Mouse (Mus musculus): Measurements from ENCODE around the gene Gm20388. TPM values are rescaled to one million over a fixed set of nuclear protein-coding genes. Genes with fewer than 3 reads are reported as not detected.

The Gm20388 gene
- total RNA-seq, 2 experiments from 2014 or later = 2.4 to 2.6 TPM

- intact Hi-C loops (cut with DNase I) = no loop called here
- TF ChIP-seq CTCF (IDR thresholded peaks at IDR 0.05) = no peak
- H3K4me3 ChIP-seq = no peak overlapping the region
- no peak overlapping the region for H3K27ac ChIP-seq
- DNase-seq (ENCODE audit: extremely low spot score in 1 of 2, low spot score in 2 of 2) = no peak
Measured at GRCm38 (mm10) chr8:122648192-122648970, 2737.7 kb downstream of the Gm20388 start.

GRCm38 (mm10) chr8:122651326-122651921 lies 2740.8 kb downstream of the Gm20388 start:
- no peak overlapping the region for H3K27ac ChIP-seq
- TF ChIP-seq CTCF (IDR thresholded peaks at IDR 0.05) = no peak
- H3K4me3 ChIP-seq = no peak overlapping the region
- no peak for DNase-seq (ENCODE audit: extremely low spot score in 1 of 2, low spot score in 2 of 2)
- intact Hi-C loops (cut with DNase I) = no loop called here

- H3K27ac ChIP-seq = no peak overlapping the region
- no peak for DNase-seq (ENCODE audit: extremely low spot score in 1 of 2, low spot score in 2 of 2)
- intact Hi-C loops (cut with DNase I) = no loop called here
- H3K4me3 ChIP-seq = no peak overlapping the region
- TF ChIP-seq CTCF (IDR thresholded peaks at IDR 0.05) = no peak
Measured at GRCm38 (mm10) chr8:122652643-122653042, 2742.0 kb downstream of the Gm20388 start.

GRCm38 (mm10) chr8:122654768-122655167 lies 2744.1 kb downstream of the Gm20388 start:
- intact Hi-C loops (cut with DNase I) = no loop called here
- no peak for TF ChIP-seq CTCF (IDR thresholded peaks at IDR 0.05)
- DNase-seq (ENCODE audit: extremely low spot score in 1 of 2, low spot score in 2 of 2) = no peak
- Histone ChIP-seq H3K27ac (no peak overlapping the region), H3K4me3 (no peak overlapping the region)

- intact Hi-C loops (cut with DNase I) = no loop called here
- no peak for DNase-seq (ENCODE audit: extremely low spot score in 1 of 2, low spot score in 2 of 2)
- TF ChIP-seq CTCF (IDR thresholded peaks at IDR 0.05) = no peak
- no peak overlapping the region for H3K27ac ChIP-seq
- H3K4me3 ChIP-seq = no peak overlapping the region
Measured at GRCm38 (mm10) chr8:122656056-122656999, 2745.7 kb downstream of the Gm20388 start.

- intact Hi-C loops (cut with DNase I) = no loop called here
- no peak for TF ChIP-seq CTCF (IDR thresholded peaks at IDR 0.05)
- no peak for DNase-seq (ENCODE audit: extremely low spot score in 1 of 2, low spot score in 2 of 2)
- Histone ChIP-seq H3K4me3 (no peak overlapping the region), H3K27ac (no peak overlapping the region)
Measured at GRCm38 (mm10) chr8:122658149-122658806, 2747.6 kb downstream of the Gm20388 start.

DNA sequence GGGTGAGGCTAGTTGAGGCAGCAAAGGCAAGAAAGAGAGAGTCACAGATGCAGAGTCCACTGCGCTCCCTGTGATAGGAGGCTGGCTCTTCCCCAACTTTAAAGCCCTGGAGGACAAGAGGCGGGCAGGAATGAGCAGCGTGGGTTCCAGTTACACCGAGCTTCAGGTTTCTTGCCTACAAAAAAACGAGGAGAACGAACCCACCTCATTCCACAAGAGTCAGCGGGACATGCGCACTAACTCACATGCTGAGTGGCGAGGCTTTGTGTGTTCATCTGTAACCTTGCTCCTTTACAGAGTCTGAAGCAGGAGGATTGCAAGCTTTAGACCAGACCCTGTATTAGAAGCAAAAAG lies 2748.1 kb downstream of the Gm20388 start:
- no peak overlapping the region for H3K27ac ChIP-seq
- TF ChIP-seq CTCF (IDR thresholded peaks at IDR 0.05) = no peak
- no peak overlapping the region for H3K4me3 ChIP-seq
- intact Hi-C loops (cut with DNase I) = no loop called here
- no peak for DNase-seq (ENCODE audit: extremely low spot score in 1 of 2, low spot score in 2 of 2)

DNA sequence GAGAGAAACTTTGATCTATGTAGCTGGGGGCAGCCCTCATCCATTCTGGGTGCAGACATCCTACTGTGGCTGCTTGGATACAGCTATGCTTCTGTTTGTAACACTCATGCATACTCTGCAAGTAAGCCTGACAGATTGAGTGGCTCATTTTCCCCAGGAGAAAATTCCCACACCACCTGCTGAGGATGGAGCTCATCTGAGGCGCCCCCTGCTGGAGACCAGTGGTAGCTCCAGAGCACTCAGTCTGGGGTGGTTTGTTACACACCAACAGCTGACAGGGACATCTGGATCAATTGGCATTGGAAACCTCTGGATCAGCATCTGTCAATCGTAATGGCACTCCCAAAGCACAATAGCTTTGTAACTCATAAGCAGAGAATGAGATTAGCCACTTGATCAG lies 2749.4 kb downstream of the Gm20388 start:
- Histone ChIP-seq H3K4me3 (no peak overlapping the region), H3K27ac (no peak overlapping the region)
- no peak for DNase-seq (ENCODE audit: extremely low spot score in 1 of 2, low spot score in 2 of 2)
- intact Hi-C loops (cut with DNase I) = no loop called here
- TF ChIP-seq CTCF (IDR thresholded peaks at IDR 0.05) = peak; percentile 64

- H3K27ac ChIP-seq = peak overlapping the region; percentile 5; the same call in 1 of the 2 replicates
- intact Hi-C loops (cut with DNase I) = no loop called here
- TF ChIP-seq CTCF (IDR thresholded peaks at IDR 0.05) = no peak
- peak; percentile 70 to 74 for DNase-seq (ENCODE audit: extremely low spot score in 1 of 2, low spot score in 2 of 2)
- no peak overlapping the region for H3K4me3 ChIP-seq
Measured at GRCm38 (mm10) chr8:122661138-122661537, 2750.5 kb downstream of the Gm20388 start.

DNA sequence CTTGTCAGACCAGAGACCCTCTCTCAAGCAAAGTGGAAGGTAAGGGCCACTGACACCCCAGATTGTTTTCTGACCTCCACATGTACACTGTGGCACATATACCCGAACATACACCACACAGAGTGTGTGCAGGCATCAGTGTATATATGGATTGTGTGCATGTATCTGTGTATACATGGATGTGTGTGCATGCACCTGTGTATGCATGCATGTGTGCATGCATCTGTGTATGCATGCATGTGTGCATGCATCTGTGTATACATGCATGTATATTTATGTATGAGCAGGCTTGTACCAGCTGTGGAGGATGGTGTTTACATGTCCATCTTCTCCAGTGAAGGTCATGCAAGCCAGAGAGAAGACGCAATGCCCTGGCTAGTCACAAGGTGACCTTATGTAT lies 2751.3 kb downstream of the Gm20388 start:
- intact Hi-C loops (cut with DNase I) = no loop called here
- no peak for TF ChIP-seq CTCF (IDR thresholded peaks at IDR 0.05)
- Histone ChIP-seq H3K27ac (no peak overlapping the region), H3K4me3 (no peak overlapping the region)
- DNase-seq (ENCODE audit: extremely low spot score in 1 of 2, low spot score in 2 of 2) = no peak

GRCm38 (mm10) chr8:122663106-122663505 lies 2752.5 kb downstream of the Gm20388 start:
- no peak for DNase-seq (ENCODE audit: extremely low spot score in 1 of 2, low spot score in 2 of 2)
- Histone ChIP-seq H3K4me3 (no peak overlapping the region), H3K27ac (no peak overlapping the region)
- no peak for TF ChIP-seq CTCF (IDR thresholded peaks at IDR 0.05)
- intact Hi-C loops (cut with DNase I) = no loop called here
